Mouse (Mus musculus) layer of hippocampus, adult 8-10 months (tissue): ENCODE measurements around the gene Tle4. TPM values are rescaled to one million over a fixed set of nuclear protein-coding genes. Genes with fewer than 3 reads are reported as not detected.

Experiments
- DNase-seq, 2 experiments: peaks; one replicate each; pipeline ENCODE4 v3.0.0; 2022; ENCODE audit warnings: low spot score in 2 of 2
- total RNA-seq, 4 experiments: library from RNA; stranded (reverse); gene quantifications; 2 replicates each; pipeline ENCODE4 v1.2.4; 2022

Tle4 gene
- total RNA-seq, 4 experiments from 2014 or later: 42.1 to 45.0 (median 43.4) TPM

DNA sequence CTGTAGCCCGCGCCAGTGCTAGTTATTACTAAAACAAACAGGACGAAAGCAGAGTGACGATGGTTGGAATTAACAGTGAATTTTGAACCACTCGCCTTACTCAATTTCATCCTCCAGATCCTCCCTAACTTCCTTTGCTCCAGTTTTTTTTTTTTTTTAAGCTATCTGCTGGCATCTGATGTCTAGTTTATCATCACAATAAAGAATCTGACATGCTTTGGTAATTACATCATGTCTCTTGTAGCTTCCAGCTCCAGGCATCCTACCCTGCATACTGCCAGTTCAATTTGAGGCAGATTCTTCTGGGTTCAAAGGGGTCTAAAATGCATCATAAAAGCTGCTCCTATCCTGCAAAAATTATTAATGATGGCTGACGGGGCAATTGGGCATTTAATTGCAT, 181.9 kb downstream of the Tle4 start:
- DNase-seq: no peak

DNA sequence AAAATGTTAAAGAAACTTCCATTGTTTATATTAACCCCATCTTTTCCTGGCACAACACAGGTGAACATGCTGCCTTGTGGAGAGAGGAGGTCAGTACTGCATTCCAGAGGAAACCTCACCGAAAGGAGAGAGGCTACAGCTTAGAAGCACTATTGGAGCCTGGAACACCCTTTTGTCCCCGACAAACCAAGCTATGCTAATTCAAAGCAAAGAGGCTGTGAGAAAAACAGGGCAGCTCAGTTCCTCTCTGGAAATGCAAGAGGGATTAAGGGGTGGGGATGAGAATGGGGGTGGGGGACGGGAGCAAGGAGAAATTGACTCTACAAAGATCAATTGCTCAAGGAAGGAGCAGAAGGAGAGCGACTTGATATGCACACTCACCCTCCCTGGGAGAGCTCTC, 182.9 kb downstream of the Tle4 start:
- no peak for DNase-seq

DNA sequence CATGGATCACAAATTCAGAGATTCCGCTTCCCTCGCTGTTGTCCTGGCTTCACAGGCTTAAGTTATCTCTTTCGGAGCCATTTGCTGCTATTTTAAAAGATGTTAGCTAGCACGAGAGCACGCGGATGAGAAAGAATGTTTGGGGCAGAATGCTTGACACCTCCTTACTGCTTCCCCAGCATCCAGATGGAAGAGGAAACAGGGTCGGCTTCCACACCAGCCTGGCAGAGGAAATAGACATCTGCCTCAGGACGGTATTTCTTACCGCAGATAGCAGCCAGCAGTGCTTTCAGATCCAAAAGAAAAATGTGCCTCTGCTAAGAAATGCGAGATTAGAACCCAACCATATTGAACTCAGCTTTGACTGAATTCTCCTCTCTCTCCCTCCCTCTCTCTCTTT, 191.2 kb downstream of the Tle4 start:
- peak; percentile 9 to 13 for DNase-seq
